Mouse (Mus musculus): ENCODE results near the gene Gm10553. TPM values are rescaled to one million over a fixed set of nuclear protein-coding genes. Genes with fewer than 3 reads are reported as not detected.

Gene Gm10553
- polyA plus RNA-seq, 2 experiments from 2014 or later, result not detected

Other genes with a start within 250 kb of the Gm10553 start
- gene Slc16a14, start 165.0 kb upstream of the Gm10553 start, polyA plus RNA-seq (2017; shearing (Covaris generic)), result not detected
- 1 to 10 TPM; 2.4 to 6.4 TPM for gene A530032D15Rik, start 9.7 kb downstream of the Gm10553 start, polyA plus RNA-seq (2017; shearing (Covaris generic))
- gene C130026I21Rik, start 170.4 kb downstream of the Gm10553 start, polyA plus RNA-seq (2017; shearing (Covaris generic)), result 10 to 100 TPM; 65.7 to 70.2 TPM